Mouse (Mus musculus) CD8-positive naive resting alpha-beta T cell, adult 2 months (primary cell): ENCODE results near the gene Rnd2.
"Not testable (repeated sequence)": the region's sequence is repeated elsewhere in the genome, so short reads cannot be mapped to it uniquely, and the experiment has no call there.

ENCODE experiments used
- DNase-seq, 2 experiments: peaks; one replicate each; pipeline ENCODE4 v3.0.0; 2022; ENCODE audit warnings: low read depth in 2 of 2, low spot score in 2 of 2

Gene Rnd2

GRCm38 (mm10) chr11:101464211-101465100, at the start of gene Rnd2:
TSS of gene Rnd2 (plus strand) at chr11:101464999.
- DNase-seq = no peak

GRCm38 (mm10) chr11:101415306-101415705, 49.5 kb upstream of the Rnd2 start:
- no peak for DNase-seq

- no peak for DNase-seq
Observed at GRCm38 (mm10) chr11:101416433-101417100, 48.2 kb upstream of the Rnd2 start.

- peak; percentile 73 to 86 for DNase-seq
Observed at GRCm38 (mm10) chr11:101417101-101417855, 47.5 kb upstream of the Rnd2 start, which contains the start of gene Aarsd1. TSS of gene Aarsd1 (minus strand) at chr11:101417615.

- DNase-seq = no peak
Observed at GRCm38 (mm10) chr11:101418991-101419390, 45.8 kb upstream of the Rnd2 start.

GRCm38 (mm10) chr11:101419610-101420009, 45.2 kb upstream of the Rnd2 start:
- DNase-seq = no peak

- no peak for DNase-seq
Observed at GRCm38 (mm10) chr11:101420148-101420547, 44.7 kb upstream of the Rnd2 start.

- peak in 1 of 2 experiments; percentile 16 for DNase-seq
Observed at GRCm38 (mm10) chr11:101424105-101424851, 40.5 kb upstream of the Rnd2 start, which contains the start of gene Gm27029. TSS of gene Gm27029 (minus strand) at chr11:101424796.

- DNase-seq = peak; percentile 96 to 99
Observed at GRCm38 (mm10) chr11:101424925-101425813, 39.6 kb upstream of the Rnd2 start, which contains the start of the genes Rundc1 and Ptges3l. TSS of gene Rundc1 (plus strand) at chr11:101425085. TSS of gene Ptges3l (minus strand) at chr11:101425333.

- DNase-seq = no peak
Observed at GRCm38 (mm10) chr11:101426165-101426564, 38.6 kb upstream of the Rnd2 start.

GRCm38 (mm10) chr11:101431327-101431726, 33.5 kb upstream of the Rnd2 start:
- DNase-seq = no peak

- DNase-seq = no peak
Observed at GRCm38 (mm10) chr11:101433396-101433795, 31.4 kb upstream of the Rnd2 start.

GRCm38 (mm10) chr11:101435831-101436230, 29.0 kb upstream of the Rnd2 start:
- no peak for DNase-seq

GRCm38 (mm10) chr11:101436916-101437315, 27.9 kb upstream of the Rnd2 start:
- DNase-seq = no peak

GRCm38 (mm10) chr11:101438006-101438405, 26.8 kb upstream of the Rnd2 start:
- not testable (repeated sequence) for DNase-seq

- not testable (repeated sequence) for DNase-seq
Observed at GRCm38 (mm10) chr11:101441450-101442126, 23.2 kb upstream of the Rnd2 start.

GRCm38 (mm10) chr11:101442127-101442693, 22.6 kb upstream of the Rnd2 start, which contains the start of gene Rpl27:
TSS of gene Rpl27 (plus strand) at chr11:101442298.
- peak; percentile 96 to 98 for DNase-seq

GRCm38 (mm10) chr11:101442760-101443159, 22.0 kb upstream of the Rnd2 start:
- DNase-seq = no peak
